Mouse (Mus musculus): ENCODE results near the gene Ddx6. TPM values are rescaled to one million over a fixed set of nuclear protein-coding genes. Genes with fewer than 3 reads are reported as not detected.
"Not testable (repeated sequence)": the region's sequence is repeated elsewhere in the genome, so short reads cannot be mapped to it uniquely, and the experiment has no call there.

The Ddx6 gene
- total RNA-seq, 2 experiments from 2014 or later = 133 to 134 TPM

- no peak for DNase-seq
These were observed 9.7 kb upstream of the Ddx6 start for GRCm38 (mm10) chr9:44594901-44595536.

- no peak for DNase-seq
These were observed 9.2 kb upstream of the Ddx6 start for GRCm38 (mm10) chr9:44595537-44595930.

GRCm38 (mm10) chr9:44597742-44598141 is 7.0 kb upstream of the Ddx6 start:
- no peak for DNase-seq

- DNase-seq = no peak
These were observed 5.7 kb upstream of the Ddx6 start for GRCm38 (mm10) chr9:44598899-44599495.

- DNase-seq = no peak
These were observed 5.1 kb upstream of the Ddx6 start for GRCm38 (mm10) chr9:44599616-44600015.

DNA sequence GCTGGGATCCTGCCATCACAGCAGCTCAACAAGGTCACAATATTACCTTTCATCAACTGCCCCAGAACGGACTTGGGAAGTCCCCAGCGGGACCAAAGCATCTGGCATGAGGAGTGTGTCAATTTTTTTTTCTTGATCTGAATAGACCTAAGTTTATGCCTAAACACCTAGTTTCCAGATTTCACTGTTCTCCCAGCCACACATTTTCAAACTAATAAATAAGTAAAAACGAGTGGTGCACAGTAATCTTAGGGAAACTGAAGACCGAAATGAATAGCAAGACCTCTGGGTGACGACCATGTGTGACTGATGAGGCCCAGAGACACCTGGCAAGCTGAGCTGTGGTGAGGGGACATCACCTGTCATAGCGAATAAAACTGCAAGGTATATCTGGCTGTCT is 3.9 kb upstream of the Ddx6 start:
- DNase-seq = no peak

- DNase-seq = no peak
These were observed 1.9 kb upstream of the Ddx6 start for GRCm38 (mm10) chr9:44602766-44603165.

- DNase-seq = peak; percentile 18 to 38
These were observed 1.0 kb upstream of the Ddx6 start for GRCm38 (mm10) chr9:44603454-44604289.

- peak; percentile 78 to 82 for DNase-seq
These were observed 358 bp upstream of the Ddx6 start for GRCm38 (mm10) chr9:44604290-44604778.

GRCm38 (mm10) chr9:44605616-44606165 is 999 bp downstream of the Ddx6 start:
- no peak for DNase-seq

DNA sequence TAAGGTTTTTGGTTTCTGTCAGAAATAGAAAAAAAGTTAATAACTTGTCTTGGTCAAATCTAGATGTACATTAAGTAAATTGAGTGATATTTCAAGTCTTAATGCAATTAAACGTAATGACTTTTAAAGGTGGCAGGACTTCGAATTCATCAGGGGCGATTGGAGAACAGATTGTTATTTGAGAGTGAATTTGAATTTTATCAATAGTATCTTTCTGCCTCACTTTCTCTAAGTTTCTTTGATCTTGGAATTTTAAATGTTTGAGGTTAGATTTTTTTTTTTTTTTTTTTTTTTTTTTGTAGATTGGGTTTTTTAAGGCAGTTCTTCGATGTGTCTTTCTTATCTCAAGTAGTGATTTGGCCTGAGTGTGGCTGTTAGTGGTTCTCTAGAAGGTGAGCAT is 2.0 kb downstream of the Ddx6 start:
- DNase-seq = no peak

GRCm38 (mm10) chr9:44607306-44607705 is 2.6 kb downstream of the Ddx6 start:
- no peak for DNase-seq

GRCm38 (mm10) chr9:44610371-44610770 is 5.7 kb downstream of the Ddx6 start:
- no peak for DNase-seq

- not testable (repeated sequence) for DNase-seq
These were observed 8.4 kb downstream of the Ddx6 start for GRCm38 (mm10) chr9:44613081-44613480.

- DNase-seq = no peak
These were observed 16.4 kb downstream of the Ddx6 start for GRCm38 (mm10) chr9:44621114-44621513.

- DNase-seq = no peak
These were observed 19.7 kb downstream of the Ddx6 start for GRCm38 (mm10) chr9:44624390-44624789.

DNA sequence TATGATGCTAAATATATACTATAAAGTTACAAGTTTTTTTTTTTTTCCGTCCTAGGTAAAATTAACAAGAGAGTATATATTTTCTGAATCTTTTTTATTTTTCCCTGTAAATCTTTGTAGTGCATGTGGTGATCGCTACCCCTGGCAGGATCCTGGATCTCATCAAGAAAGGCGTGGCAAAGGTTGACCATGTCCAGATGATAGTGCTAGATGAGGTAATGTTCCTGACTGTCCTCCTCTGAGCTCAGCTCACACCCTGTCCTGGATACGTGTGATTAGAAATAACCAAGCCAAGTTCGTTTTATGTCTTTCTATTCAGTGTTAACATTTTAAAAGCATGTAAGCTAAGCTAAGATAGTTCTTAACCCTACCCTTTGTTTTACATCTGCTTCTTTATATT is 21.6 kb downstream of the Ddx6 start:
- no peak for DNase-seq

DNA sequence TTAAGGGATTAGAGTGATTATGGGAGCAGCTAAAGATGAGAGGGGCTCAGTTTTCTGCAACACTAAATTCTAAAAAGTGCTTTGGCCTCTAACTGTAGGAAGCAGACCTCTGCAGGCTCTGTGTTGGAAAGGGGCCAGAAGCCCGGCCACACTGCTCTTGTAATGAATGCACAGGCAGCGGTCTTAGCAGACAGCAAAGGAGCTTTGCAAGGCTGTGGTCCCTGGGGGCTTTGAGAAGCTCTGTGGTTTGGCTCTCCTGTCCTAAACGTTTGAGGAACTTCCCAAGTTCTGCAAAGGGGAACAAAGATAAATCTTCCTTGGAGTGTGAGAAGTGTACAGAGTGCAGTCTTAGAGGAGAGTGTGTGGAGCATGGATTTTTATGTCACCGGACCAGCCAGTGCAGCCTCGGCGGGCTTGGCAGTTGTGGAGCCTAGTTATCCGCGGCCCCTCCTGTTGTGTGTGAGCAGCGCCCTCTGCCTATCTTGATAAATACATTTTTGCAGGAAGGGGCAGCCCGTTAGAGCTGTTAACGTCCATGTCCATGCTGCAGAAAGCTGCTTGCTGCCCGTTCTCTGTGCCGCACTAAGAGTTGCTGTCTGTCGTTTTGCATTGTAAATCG is 33.0 kb downstream of the Ddx6 start:
- DNase-seq = no peak

- DNase-seq = not testable (repeated sequence)
These were observed 34.0 kb downstream of the Ddx6 start for GRCm38 (mm10) chr9:44638726-44639125.

- not testable (repeated sequence) for DNase-seq
These were observed 35.3 kb downstream of the Ddx6 start for GRCm38 (mm10) chr9:44640028-44640427.

DNA sequence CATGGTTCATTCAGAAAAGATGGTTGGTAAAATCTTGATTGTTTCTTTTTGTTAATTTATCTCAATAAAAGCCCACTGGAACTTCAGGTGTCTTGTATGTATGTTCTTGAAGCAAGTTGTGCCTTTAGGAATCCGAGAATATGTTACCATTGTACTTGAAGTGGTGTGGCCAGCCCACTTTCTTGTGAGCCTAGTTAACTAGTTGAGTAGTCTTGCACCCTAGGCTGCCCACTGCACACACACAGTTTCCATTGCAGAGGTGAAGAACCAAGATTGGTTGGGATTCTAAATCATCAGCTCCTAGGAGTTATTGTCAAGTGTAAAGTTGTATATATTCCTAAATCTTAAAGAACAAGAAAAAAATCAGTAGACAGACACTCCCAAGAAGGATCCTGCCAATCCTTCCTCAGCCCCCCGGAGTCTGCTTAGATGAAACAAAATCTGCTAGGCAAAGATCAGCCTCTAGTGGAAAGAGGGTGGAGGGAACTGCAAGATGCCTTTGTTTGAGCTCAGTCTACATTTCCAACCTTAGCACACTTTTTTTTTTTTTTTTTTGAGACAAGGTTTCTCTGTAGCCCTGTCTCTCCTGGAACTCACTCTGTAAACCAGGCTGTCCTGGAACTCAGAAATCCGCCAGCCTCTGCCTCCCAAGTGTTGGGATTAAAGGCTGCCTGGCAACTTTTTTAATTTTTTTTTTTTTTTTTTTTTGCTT is 36.1 kb downstream of the Ddx6 start:
- DNase-seq = no peak

GRCm38 (mm10) chr9:44641616-44642015 is 36.9 kb downstream of the Ddx6 start:
- no peak for DNase-seq
